Mouse (Mus musculus): Measurements from ENCODE around the gene Taf10.

DNA sequence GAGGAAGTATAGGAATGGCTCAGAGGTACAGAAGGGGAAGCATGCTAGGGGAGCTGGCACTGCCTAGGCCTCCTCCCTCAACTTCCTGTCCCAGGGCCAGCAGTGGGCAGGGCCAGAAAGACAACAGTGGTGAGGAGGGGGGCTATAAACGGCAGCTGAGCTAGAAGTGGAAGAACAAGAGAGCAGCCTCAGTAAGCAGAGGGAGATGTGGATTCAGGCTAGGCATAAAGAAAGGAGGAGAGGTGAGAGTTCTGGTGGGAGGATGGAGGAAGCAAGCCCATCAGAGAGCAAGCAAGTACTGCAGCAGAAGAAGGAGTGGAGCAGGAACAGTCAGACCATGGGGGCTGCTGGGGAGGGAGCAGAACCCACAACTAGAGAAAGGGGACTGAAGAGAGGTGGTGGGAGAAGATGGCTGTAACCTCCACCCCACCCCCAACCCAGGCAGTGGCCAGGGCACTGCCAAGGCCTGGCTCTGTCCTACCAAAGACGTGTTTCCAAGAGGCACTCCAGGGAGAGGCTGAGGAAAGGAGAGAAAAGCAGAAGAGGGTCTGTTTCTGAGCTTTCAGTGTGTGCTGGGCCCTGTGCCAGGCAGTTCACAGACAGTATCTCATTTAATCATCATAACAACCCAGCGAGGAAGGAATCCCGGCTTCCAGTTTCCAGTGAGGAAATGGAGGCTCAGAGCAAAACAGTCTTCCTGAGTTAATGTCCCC lies 34.5 kb upstream of the Taf10 start:
- TF ChIP-seq POLR2A (IDR thresholded peaks at IDR 0.05; ENCODE audit: low read depth, low read length): no peak
- no peak for TF ChIP-seq CTCF (IDR thresholded peaks at IDR 0.05; ENCODE audit: extremely low read depth, insufficient read depth, insufficient read length, insufficient replicate concordance)
